Mouse (Mus musculus): Measurements from ENCODE around the gene Pard6b. TPM values are rescaled to one million over a fixed set of nuclear protein-coding genes. Genes with fewer than 3 reads are reported as not detected.

Pard6b gene
- total and polyA plus RNA-seq, 3 experiments = 1.2 to 2.8 (median 1.3) TPM

DNA sequence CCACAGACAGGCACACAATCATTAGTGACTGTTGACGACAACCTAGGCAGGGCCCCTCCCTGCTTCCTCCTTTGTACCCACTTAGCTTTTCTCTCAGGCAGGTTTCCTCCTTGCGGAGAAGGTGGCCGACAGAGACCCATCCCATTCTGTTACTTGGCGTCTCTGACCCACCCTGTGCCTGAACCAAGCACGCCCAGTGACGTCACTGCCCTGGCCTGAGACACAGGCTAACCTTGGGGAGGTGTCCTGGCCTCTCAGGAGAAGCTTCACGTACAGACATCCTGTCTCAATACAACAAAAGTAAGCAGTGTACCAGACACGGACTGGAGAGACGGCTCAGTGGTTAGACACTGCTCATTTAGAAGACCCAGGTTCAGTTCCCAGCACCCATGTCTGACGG, 22.5 kb downstream of the Pard6b start:
- dilution Hi-C loops (cut with MboI; ENCODE audit: extremely low pct_ligation_motif_present, extremely low pct_unique_long_range_greater_than_20kb, low sequenced_read_pairs) = no loop called here
- in situ Hi-C loops (cut with MboI; ENCODE audit: low pct_ligation_motif_present, low pct_unique_long_range_greater_than_20kb, low sequenced_read_pairs) = no loop called here
- no peak overlapping the region for H3K9ac ChIP-seq (ENCODE audit: insufficient read depth, low read depth)
- no peak overlapping the region for H3K4me3 ChIP-seq (replicated peaks in 1 of 3; ENCODE audit: low read depth in 2 of 3, low read length in 2 of 3, poor library complexity in 1 of 3)
- DNase-seq (ENCODE audit: extremely low read depth) = no peak
- H3K4me1 ChIP-seq (ENCODE audit: control insufficient read depth in 1 of 2, insufficient read depth in 2 of 2) = no peaks in the 10 kb centered on the region
- peaks cover 5 to 15% of the 10 kb centered on the region in 2 experiments for H3K36me3 ChIP-seq (replicated peaks in 1 of 2; ENCODE audit: control insufficient read depth in 1 of 2, insufficient read depth in 1 of 2, low read length in 1 of 2)
- H3K79me2 ChIP-seq (replicated peaks; ENCODE audit: control insufficient read depth, extremely low read depth, insufficient read depth, poor library complexity, severe bottlenecking) = no peaks in the 10 kb centered on the region
- H3K4me2 ChIP-seq (ENCODE audit: insufficient read depth, low read depth, poor library complexity, severe bottlenecking) = no peak overlapping the region
- TF ChIP-seq IRF4 (IDR thresholded peaks at IDR 0.05; ENCODE audit: low read depth, low read length) (no peak), MAZ (IDR thresholded peaks at IDR 0.05; ENCODE audit: low read depth, low read length) (no peak), GABPA (IDR thresholded peaks at IDR 0.05; ENCODE audit: insufficient replicate concordance, low read depth, low read length) (no peak), KAT2A (IDR thresholded peaks at IDR 0.05; ENCODE audit: insufficient replicate concordance, low read length) (no peak), POLR2AphosphoS2 (IDR thresholded peaks at IDR 0.05; ENCODE audit: low read depth, low read length) (no peak), MYC (IDR thresholded peaks at IDR 0.05; ENCODE audit: low read depth, low read length) (no peak), HCFC1 (IDR thresholded peaks at IDR 0.05; ENCODE audit: low read depth, low read length) (no peak), NRF1 (IDR thresholded peaks at IDR 0.05; ENCODE audit: low read depth, low read length) (no peak), USF2 (conservative IDR thresholded peaks at IDR 0.05; ENCODE audit: low read depth, low read length) (no peak), MAFK (IDR thresholded peaks at IDR 0.05; ENCODE audit: insufficient replicate concordance, low read length) (no peak), BHLHE40 (IDR thresholded peaks at IDR 0.05; ENCODE audit: low read depth, low read length) (no peak), EP300 (IDR thresholded peaks at IDR 0.05; ENCODE audit: low read length) (no peak), RAD21 (IDR thresholded peaks at IDR 0.05; ENCODE audit: low read depth, low read length) (no peak), E2F4 (IDR thresholded peaks at IDR 0.05; ENCODE audit: insufficient replicate concordance, low read depth, low read length) (no peak), ZC3H11A (IDR thresholded peaks at IDR 0.05; ENCODE audit: low read depth, low read length) (no peak), MEF2A (IDR thresholded peaks at IDR 0.05; ENCODE audit: borderline replicate concordance, low read depth, low read length) (no peak), TCF12 (IDR thresholded peaks at IDR 0.05; ENCODE audit: low read depth, low read length) (no peak), CHD2 (IDR thresholded peaks at IDR 0.05; ENCODE audit: low read length) (no peak), JUN (IDR thresholded peaks at IDR 0.05; ENCODE audit: insufficient read depth, low read depth, low read length) (no peak)
- no peaks in the 10 kb centered on the region for H3K27me3 ChIP-seq (replicated peaks)
- H3K9me3 ChIP-seq (replicated peaks; ENCODE audit: low read length) = no peaks in the 10 kb centered on the region
- H3K27ac ChIP-seq (ENCODE audit: insufficient read depth, low read depth) = no peak overlapping the region

DNA sequence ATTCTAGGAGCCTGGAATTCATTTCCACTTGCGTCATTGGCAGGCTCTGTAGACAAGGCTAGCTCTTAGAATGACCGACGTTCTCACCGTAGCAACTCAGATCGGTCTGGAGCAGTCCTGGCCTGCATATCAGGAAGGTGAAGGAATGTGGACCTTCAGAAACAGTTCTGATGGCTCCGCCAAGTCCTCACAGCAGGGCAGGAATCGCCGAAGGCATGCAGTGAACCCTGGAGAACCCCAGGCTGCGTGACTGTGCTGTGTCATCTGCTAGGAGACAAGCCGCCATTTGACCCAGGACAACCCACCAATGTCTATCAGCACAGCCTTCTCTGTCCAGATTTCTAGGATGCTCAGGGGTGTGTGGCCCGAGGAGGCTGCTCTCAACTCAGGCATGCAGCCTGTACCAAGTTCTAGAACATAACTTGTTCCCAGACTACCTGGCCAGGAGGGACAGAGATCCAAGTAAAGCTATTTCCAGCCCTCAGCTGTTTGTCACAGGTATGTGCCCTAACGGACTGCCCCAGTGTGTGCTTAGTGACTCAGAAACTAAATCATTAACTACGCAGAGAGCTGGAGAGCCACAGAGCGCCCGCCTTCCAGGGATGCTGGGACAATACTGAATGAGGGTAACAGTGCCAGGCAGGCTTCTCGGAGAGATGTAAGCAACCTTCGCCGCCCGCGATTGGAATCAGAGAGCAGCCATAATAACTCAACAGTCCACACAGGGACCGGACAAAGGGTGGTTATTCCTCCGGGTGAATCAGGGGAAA, 23.8 kb downstream of the Pard6b start:
- no peak for TF ChIP-seq ZKSCAN1 (IDR thresholded peaks at IDR 0.05; ENCODE audit: borderline replicate concordance, low read depth, low read length)
- no peak for TF ChIP-seq MYC (IDR thresholded peaks at IDR 0.05; ENCODE audit: low read depth, low read length)
- TF ChIP-seq ETS1 (conservative IDR thresholded peaks at IDR 0.05; ENCODE audit: low read depth, low read length) = no peak
- no peak for TF ChIP-seq RCOR1 (conservative IDR thresholded peaks at IDR 0.05; ENCODE audit: low read depth, low read length)
- TF ChIP-seq KAT2A (IDR thresholded peaks at IDR 0.05; ENCODE audit: insufficient replicate concordance, low read length) = no peak
- no peak for TF ChIP-seq POLR2A (IDR thresholded peaks at IDR 0.05; ENCODE audit: low read depth, low read length)
- no peak for TF ChIP-seq GABPA (IDR thresholded peaks at IDR 0.05; ENCODE audit: insufficient replicate concordance, low read depth, low read length)
- TF ChIP-seq POLR2AphosphoS2 (IDR thresholded peaks at IDR 0.05; ENCODE audit: low read depth, low read length) = no peak
- no peak overlapping the region for H3K4me2 ChIP-seq (ENCODE audit: insufficient read depth, low read depth, poor library complexity, severe bottlenecking)

More for the DNA sequence above, 23.8 kb downstream of the Pard6b start:
- Histone ChIP-seq H3K36me3 (replicated peaks in 1 of 2; ENCODE audit: control insufficient read depth in 1 of 2, insufficient read depth in 1 of 2, low read length in 1 of 2) (peaks cover 0 to 3% of the 10 kb centered on the region in 2 experiments), H3K9ac (ENCODE audit: insufficient read depth, low read depth) (no peak overlapping the region), H3K4me3 (replicated peaks in 1 of 3; ENCODE audit: low read depth in 2 of 3, low read length in 2 of 3, poor library complexity in 1 of 3) (no peak overlapping the region), H3K27ac (ENCODE audit: insufficient read depth, low read depth) (no peak overlapping the region), H3K79me2 (replicated peaks; ENCODE audit: control insufficient read depth, extremely low read depth, insufficient read depth, poor library complexity, severe bottlenecking) (no peaks in the 10 kb centered on the region), H3K4me1 (ENCODE audit: control insufficient read depth in 1 of 2, insufficient read depth in 2 of 2) (no peaks in the 10 kb centered on the region), H3K27me3 (replicated peaks) (no peaks in the 10 kb centered on the region), H3K9me3 (replicated peaks; ENCODE audit: low read length) (no peaks in the 10 kb centered on the region)
- DNase-seq (ENCODE audit: extremely low read depth) = no peak
- dilution Hi-C loops (cut with MboI; ENCODE audit: extremely low pct_ligation_motif_present, extremely low pct_unique_long_range_greater_than_20kb, low sequenced_read_pairs) = no loop called here
- in situ Hi-C loops (cut with MboI; ENCODE audit: low pct_ligation_motif_present, low pct_unique_long_range_greater_than_20kb, low sequenced_read_pairs) = no loop called here

All from CH12.LX (cell line).